Mouse (Mus musculus) G1E (cell line): Measurements from ENCODE around the gene Tmem132c.

Experiments used
- CTCF ChIP-seq: IDR thresholded peaks from 2 replicates; pipeline ENCODE4 v1.5.1; 2012; ENCODE audit warnings: low read depth, low read length, inconsistent platforms, mixed read lengths
- GATA1 ChIP-seq: IDR thresholded peaks from 2 replicates; pipeline ENCODE4 v1.6.1; 2012; ENCODE audit warnings: borderline replicate concordance, low read length, inconsistent platforms, mixed read lengths

DNA sequence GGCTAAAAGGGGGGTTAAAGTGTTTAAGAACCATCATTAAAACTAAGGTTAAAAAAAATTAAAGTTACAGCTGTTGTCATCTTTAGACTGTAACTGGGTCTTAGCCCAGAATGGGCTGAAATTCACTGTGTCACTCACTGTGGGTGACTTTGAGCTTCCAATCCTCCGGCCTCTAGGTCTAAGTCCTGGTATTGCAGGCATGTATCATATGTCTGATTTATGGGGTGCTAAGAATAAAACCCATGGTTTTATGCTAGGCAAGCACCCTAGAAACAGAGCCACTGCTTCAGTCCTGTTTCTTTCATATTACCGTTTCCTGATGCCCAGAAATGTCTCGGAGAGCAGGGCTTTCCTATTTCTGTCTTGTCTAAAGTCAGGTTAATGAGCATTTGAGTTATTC, 52.1 kb downstream of the Tmem132c start:
- TF ChIP-seq CTCF (no peak), GATA1 (no peak)
